Mouse (Mus musculus): Measurements from ENCODE around the gene Ctdsp2.

Gene Ctdsp2

DNA sequence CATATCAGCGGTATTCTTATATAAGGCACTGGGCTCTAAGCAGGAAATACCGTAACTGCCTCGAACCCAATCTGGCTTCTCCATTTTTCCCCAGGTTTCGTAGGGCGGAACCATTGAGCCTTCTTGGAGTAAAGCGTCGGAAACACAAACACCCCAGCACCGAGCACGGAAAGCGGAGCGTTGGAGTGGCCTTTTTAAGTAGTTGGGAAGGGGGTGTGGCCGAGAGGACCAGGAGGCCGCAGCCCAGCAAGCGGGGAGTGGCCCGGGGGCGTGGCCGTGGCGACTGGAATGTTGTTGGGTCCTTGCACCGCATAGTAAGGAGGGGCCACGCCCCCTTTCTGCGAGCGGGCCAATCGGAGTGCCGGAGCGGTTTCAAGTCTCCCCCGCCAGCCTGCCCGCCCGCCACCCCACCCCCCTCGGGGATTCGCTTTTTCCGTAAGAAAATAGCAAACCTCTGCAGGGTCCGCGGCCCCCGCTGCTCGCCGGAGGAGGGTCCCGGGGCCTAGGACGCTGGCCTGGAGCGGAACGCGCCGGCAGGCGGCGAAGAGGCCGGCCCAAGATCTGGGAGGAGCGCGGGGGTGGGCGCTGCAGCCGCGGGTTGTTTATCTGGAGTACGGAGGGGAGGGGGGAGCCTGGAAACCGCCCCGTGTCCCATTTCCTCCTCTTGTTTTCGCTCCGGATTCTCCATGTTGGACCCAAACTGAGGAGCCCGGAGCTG, at the start of gene Ctdsp2:
TSS of gene Ctdsp2 (plus strand) at position 441 of the 718 bp plus-strand sequence.
- peak; percentile 100 for DNase-seq (ENCODE audit: low spot score)

DNA sequence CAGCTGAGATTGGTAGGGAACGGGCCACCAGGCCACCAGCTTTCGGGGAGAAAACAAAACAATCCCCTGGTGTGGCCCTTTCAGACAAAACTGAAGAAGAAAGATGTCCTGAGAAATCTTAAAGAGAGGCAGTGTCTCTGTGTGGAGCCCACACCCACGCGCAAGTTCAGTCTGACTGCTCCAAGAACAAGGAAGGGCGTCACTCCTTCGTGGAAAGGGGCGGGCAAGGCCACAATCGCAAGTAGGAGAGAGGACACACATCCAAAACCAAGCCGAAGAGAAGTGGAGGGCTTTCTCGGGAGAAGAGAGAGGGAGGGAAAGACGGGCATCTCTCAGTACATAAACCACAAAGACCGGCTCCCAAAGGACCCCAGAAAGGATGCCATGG, 49.7 kb upstream of the Ctdsp2 start:
- no peak for DNase-seq (ENCODE audit: low spot score)

DNA sequence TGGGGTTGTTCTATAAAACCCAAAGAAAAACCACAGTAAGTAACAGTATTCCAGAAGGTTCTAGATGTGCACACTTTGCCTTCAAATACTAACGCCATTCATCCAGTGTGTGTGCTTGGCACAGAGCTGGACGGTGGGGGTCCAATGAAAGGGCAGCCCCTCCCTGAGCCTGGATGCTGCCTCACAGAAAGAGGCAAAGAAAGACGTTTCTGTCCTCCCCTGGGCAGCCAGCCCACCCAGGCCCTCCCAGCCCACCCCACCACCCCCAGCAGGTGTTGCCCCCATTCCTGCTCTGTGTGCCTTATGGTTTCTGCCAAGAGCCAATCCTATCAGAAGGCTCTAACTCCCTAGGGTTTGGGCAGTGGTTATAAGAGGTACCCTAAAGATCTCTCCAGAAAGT, 49.0 kb upstream of the Ctdsp2 start:
- peak; percentile 24 for DNase-seq (ENCODE audit: low spot score)

DNA sequence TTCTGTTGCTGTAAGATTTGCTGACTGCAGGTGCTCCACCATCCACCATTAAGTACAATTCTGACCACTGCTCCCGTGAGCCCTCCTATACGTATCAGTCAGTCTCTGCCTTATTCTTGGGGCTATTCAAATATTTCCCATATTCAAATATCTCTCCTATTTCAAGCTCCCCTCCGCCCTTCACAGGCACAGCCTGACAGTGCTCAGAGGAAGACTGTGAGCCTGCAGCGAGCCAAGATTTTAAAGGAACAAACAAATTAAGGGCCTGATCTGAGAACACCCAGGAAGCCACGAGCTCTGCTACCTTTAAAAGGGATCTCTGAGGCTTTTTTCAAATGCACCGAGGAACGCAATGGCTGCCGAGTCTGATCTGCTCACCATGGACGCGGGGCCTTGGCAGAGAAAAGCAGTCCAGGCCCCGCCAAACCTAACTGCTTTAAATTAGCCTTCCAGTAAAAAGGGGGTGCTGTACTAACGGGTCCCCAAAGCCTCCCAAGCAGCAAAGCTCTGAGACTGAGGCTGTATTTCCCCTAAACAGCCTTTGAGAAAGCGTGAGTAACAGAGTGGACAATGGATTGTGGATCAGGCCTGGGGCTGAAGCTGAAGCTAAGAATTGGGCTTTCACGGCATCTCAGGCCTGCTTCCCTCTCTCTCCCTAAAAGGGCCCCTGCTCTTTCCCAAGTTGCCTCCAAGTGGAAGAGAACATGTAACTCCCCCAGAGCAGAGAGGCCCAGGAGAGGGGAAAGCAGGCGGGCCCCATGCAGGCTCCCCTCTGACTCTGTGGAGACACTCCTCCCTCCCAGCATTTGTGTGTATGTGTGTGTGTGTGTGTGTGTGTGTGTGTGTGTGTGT, 48.0 kb upstream of the Ctdsp2 start:
- peak; percentile 79 for DNase-seq (ENCODE audit: low spot score)

DNA sequence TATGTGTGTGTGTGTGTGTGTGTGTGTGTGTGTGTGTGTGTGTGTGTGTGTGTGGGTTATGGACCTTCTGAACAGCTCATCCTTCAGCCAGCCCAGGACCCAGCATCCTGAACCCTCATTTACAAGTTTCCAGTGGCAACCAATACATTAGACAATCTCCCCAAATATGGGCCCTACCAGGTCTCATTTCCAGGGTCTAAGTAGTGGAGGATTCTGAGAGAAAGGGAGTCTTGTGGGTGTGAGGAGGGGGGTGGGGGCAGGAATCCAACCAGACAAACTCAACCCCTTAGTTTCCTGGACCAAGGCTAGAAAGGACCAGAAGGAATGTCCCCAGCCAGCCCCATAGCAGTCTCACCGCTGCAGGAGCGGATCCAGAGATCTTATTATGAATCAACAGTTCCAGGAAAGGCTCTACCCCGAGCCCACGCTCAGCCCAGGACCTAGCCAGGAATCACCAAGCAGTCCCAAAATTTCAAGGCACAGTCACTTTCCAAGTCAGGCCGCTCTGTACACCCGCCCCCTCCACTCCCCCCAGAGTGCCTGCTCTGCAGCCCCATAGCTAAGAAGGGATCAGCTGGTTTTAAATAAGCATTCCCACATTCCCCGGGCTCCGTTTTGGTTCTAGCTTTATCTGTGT, 47.3 kb upstream of the Ctdsp2 start:
- peak; percentile 39 for DNase-seq (ENCODE audit: low spot score)

DNA sequence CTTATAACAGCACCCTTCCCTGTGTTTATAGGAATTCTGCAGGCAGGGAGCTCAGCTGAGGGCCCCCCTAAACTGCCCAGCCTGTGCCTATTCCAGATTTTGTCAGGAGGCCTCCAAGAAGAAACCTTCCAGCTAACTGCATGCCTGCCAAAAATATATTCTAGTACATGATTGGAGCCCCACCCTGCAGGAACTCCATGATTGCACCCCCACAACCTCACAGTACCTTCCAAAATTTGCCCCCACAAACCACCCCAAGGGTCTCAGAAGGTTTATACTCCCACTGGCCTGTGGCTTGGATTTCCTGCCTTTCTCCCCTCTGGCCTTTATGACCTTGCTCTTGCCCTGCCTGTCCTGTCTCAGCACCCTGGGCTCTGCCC, 46.8 kb upstream of the Ctdsp2 start:
- DNase-seq (ENCODE audit: low spot score): no peak

DNA sequence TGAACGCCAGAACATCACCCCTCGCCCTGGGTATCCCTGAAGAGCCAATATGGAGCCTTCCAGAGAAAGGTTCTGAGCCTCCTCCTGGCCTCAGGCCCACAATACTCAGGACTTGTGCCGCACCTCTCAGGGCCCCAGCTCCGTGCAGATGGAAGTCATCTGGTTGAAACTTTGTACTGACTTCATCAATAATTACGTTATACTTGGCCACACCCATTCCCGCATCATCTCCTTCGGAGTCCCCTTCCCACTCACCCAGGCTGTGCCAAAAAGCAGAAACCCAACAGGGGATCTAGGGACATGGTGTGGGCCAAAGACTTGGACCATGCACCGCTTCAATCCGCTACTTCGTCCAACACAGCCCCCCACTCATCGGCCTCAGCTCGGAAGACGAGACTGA, 44.0 kb upstream of the Ctdsp2 start:
- DNase-seq (ENCODE audit: low spot score): no peak

DNA sequence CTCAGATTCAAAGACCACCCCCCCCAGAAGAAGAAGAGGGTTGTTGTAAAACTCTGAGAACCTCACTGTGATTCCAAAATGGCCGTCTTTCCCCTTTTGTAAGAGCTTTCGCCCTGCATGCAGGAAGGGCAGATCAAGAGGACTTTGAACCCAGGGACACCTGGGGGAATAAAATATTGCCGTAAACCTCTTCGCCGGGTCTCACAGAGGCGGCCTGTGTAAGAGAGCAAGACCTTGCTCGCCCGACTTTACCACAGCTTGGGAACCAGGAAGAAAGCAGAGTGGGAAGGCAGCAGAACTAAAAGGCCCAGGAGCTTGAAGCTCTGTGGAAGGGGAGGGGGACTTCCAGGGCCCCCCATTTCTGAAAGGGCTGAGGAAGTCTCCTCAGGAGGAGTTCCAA, 43.4 kb upstream of the Ctdsp2 start:
- no peak for DNase-seq (ENCODE audit: low spot score)

DNA sequence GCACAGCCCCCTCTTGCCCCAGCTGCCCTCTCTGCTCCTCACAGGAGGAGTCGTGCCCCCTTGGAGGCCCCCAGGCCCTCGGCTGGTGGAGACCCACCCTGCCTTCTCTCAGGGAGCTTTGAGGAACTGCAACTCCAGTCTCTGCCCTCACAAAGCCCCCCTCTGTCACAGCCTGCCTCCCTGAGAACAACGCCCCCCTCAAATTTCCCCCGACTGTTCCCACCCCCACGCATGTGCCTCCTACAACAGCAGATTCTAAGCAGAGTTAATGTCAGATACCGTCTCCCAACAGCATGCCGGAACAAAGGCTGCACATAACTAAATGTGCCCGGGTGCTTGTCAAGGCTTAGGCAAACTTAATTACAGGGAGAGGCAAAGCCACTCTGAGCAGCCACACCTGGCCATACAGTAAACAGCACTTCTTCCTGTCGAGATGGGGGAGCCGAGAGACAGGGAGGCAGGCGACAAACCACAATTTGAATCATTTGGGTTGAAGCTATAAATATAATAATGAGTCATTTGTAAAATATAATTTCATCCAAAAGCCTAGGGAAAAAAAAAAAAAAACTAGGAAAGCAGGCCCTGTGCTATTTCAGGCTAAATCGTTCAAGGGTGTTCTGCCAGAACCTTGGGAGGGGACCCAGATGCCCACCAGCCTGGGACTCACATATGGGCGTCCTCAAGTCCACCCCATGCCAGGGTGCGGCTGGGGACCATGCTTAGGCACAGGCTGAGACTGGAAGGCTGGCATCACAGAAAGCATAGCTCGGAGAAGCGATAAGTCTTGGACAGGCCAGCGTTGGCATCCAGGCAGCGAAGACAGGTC, 42.7 kb upstream of the Ctdsp2 start:
- DNase-seq (ENCODE audit: low spot score): peak; percentile 23

DNA sequence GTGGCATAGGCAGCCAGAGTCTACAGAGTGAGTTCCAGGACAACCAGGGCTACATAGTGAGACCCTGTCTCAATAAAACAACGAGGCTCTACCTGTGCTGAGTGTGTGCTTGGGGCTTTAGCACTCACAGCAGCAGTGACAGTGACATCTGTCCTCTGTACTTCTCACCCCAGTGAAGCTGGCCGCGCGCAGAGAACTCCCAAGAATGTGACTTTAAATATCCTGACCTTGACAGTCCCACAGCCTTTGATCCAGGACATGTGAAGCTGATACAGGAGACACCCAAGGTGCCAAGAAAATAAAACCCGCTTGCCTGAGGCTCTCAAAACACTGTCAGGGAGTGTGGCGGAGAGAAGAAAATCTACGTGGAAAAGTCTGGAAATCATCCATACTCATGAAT, 37.6 kb upstream of the Ctdsp2 start:
- no peak for DNase-seq (ENCODE audit: low spot score)

DNA sequence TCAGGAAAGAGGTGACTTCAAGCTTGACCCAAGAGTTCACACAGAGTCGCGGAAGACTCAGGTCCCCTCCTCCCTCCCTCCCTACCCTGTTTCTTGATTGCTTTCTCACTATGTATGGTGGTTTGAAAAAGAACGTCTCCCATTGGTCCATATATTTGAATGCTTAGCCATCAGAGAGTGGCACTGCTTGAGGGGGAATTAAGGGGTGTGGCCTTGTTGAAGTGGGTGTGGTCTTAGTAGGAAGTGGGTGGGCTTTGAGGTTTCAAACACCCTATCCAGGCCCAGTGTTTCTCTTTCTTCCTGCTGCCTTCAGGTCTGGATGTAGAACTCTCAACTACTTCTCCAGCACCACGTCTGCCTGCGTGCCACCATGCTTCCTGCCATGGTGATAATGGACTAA, 33.0 kb upstream of the Ctdsp2 start:
- DNase-seq (ENCODE audit: low spot score): no peak

DNA sequence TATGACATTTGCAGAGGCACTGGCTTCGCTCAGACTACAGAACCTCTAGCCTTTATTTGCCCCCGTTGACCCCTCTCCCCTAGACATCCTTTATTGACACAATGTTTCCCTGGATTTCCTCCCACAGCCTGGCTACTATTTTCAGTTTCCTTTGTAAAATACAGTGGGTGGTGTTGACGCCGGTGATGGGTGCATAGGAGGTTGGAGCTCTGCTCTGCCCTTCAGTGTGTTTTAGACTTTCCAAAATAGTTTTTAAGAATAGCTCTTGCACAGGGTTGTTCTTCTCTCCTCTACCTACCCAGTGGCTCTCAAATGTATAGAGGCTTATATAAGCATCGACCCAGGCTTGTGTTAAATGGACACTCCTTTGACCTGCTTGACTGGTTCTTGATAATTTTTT, 28.7 kb upstream of the Ctdsp2 start:
- no peak for DNase-seq (ENCODE audit: low spot score)

DNA sequence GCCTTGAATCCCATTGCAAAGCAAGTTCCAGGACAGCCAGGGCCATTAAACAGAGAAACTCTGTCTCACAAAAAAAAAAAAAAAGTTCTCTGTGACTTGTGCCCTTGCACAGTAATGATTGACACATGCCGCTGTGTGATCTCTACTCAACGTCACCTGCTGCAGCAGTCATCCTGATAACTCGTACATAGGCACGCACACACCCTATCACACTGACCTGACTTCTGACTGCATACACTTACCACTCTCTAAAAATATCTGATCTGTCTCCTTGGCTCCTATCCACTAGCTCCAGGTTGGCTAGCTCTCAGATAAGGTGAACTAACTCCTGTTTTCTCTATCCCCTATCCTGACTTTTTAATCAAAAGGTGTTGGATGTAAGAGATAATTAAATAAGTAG, 27.9 kb upstream of the Ctdsp2 start:
- DNase-seq (ENCODE audit: low spot score): no peak

DNA sequence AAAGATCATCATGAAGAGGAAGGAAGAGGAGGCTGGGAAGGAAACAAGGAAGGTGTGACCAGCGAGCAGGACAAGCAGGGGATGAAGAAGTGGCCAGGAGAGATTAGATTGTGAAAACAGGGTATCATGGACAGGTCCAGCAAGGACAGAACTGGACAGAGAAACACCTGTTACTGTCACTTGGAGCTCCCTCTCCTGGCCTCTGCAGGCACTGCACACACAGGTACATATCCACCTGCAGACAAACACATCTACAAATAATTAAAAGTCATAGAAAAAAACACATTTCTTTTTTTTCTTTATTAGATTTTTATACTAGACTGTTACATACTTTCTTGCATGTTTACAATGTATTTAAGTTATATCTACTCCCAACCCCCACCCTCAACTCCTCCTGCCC, 26.1 kb upstream of the Ctdsp2 start:
- no peak for DNase-seq (ENCODE audit: low spot score)

DNA sequence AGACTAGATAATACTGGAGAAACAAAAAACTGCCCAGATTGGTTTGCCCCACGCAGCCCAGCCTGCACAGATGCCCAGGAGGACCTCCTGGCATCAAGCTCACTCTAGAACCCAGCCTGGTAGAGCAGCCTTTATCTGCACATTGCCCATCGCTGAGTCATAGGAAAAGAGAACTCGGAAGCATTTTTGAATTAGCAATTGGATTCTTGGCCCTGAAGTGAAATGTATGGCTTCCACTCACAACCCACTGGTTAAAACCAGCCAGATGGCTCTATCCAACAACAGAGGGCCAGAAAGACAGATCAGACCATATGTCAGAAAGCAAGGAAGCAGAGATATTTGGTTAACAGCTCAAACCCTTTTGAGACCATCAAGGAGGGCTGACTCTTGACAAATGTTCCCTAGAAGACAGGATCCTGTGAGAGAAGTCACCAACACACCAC, 25.5 kb upstream of the Ctdsp2 start:
- no peak for DNase-seq (ENCODE audit: low spot score)

DNA sequence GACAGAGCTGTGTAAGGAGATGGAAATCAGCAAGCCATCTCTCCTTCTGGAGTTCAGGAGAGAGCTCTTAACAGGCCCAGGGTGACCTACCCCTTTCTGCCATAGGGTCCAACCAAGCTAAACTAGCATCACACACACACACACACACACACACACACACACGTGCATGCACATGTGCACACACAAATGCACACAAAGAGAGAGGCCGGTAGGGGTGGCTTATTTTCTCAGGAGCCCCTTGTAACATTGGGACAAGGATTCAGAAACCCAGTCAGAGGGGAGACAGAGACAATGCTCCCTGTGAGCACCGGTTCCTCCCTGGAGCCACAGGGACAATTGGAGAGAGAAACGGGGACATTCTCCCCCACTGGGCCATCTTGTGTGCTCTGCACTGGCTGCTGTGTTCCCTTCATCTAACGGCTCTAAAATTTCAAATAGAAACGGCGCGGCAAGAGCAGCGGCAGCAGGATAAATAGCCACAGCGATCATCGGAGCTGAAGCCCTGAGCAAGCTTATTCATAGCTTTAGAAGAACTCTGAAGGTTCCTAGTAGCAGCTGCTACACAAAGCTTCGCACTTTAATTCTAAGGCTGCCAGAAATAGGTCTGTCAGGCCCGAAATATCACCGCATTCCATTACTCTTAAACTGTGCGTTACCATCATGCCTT, 21.7 kb upstream of the Ctdsp2 start:
- DNase-seq (ENCODE audit: low spot score): peak; percentile 59

DNA sequence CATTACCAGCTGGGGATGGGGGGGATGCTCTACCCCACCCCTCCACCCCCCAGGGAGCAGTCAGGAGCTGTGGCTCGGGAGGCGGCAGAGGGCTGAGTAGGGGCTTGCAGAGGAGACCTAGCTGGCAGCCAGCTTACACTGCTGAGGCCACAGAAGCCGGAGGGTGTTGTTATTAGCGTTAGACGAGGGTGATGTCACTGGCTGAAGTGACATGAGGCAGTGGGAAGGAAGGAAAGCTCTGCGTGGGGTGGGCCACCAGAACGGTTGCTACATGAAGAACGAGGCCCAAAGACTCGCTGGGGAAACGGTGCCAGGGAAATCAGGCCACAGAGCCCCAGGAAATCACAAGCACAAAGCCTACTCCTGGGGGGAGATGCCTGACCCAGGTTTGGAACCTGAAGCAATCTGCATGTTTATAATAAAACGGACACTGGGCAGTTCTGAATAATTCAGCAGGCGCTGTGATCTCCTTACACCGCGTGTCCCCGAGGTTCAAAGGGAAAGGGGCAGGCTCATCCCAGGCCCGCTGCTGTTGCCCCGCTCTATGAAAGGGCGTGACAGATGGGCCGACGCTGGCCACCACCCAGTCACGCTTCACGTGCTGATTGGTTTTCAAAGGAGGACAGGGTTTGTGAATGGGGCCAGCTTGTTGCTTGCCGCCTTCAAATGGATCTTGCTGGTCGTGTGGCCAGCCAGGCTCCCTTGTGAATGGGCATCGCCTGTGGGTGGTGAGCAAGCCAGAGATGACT, 21.0 kb upstream of the Ctdsp2 start:
- DNase-seq (ENCODE audit: low spot score): peak; percentile 86

DNA sequence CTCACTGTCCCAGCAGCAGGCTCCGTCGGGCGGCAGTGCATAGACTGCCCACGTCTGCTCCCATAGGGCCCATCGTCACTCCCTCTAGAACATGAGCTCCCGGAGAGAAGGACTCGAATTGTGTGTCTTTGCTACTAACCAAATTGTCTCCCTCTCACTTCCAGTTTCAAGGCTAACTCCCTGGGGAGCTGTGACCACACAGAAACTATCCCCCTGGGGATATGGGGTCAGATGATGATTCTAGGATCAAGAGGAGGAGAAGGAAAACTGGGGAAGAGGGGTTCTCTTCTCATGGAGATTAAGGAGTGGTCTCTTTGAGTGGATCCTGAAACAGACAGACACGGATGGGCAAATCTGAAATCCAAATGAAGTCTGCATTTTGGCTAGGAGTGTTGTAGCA, 18.0 kb upstream of the Ctdsp2 start:
- no peak for DNase-seq (ENCODE audit: low spot score)

DNA sequence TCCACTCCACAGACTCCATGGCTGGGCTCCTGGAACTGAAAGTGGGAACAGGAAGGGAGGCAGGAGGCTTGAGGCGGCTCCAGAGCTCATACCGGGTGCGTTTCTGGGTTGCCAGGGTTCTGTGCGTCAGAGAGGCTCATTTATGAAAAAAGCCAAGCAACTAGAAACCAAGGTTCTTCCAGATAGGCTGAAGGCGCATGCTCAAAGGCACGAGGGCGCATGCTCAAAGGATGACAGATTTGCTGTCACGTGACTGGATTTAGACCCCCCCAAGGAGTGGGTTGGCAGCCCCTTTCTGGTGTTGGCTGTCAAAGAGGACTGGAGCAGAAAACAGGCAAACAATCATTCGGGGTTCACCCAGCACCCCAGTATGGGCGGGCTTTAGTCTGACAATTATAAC, 16.8 kb upstream of the Ctdsp2 start:
- peak; percentile 60 for DNase-seq (ENCODE audit: low spot score)

DNA sequence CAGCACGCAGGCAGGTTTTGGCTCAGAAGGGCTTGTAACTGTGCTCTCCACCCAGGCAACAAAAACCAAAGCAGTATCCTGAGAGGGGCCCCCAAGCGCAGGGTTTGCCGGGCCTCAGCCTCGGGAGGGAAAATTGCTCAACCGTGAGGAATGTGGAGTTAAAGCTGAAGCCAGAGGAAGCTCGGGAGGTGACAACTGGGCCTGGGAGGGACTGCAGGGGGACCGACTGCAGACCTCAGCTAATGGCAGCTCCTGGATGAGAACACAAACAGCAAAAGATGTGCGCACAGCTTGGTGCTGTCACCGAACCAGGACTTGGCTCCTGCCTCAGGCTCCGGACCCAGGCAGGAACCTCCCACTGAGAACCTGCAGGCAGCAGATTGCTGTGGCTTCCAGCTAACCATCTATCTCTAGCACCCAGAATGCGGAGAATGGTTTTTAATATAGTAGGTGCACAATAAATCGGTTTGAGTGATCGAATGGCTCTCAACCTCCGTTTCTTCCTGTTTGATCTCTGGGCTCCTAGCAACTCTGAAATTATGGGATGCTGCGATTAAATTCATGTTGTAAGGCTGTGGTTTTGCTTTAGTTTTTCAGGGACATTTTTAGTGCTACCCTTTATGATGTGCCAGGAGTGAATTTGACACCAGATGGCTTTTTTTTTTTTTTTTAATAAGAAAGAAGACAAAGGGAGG, 16.1 kb upstream of the Ctdsp2 start:
- peak; percentile 84 for DNase-seq (ENCODE audit: low spot score)
